Mouse (Mus musculus) layer of hippocampus, postnatal 25 days (tissue): ENCODE results near the gene Hyal1. TPM values are rescaled to one million over a fixed set of nuclear protein-coding genes. Genes with fewer than 3 reads are reported as not detected.

Experiments used
- DNase-seq, 2 experiments: peaks; one replicate each; pipeline ENCODE4 v3.0.0; 2022; ENCODE audit warnings: mixed read lengths in 2 of 2, low spot score in 1 of 2; ENCODE audit errors: extremely low spot score in 1 of 2
- total RNA-seq, 2 experiments: library from RNA; stranded (reverse); gene quantifications; 2 replicates each; pipeline ENCODE4 v1.2.3; 2021

The Hyal1 gene
- 1 to 10 TPM; 6.4 to 8.0 TPM for total RNA-seq

- no peak for DNase-seq
These were observed at the start of gene Hyal1 for GRCm38 (mm10) chr9:107576357-107577107. Gene Hyal1, plus strand, starts transcription at chr9:107576927.

- peak; percentile 72 to 86 for DNase-seq
These were observed 42.8 kb upstream of the Hyal1 start, which contains the start of gene Tmem115 for GRCm38 (mm10) chr9:107533791-107534407. Gene Tmem115, plus strand, starts transcription at chr9:107533945.

- DNase-seq, result no peak
These were observed 42.1 kb upstream of the Hyal1 start for GRCm38 (mm10) chr9:107534408-107535202.

- no peak for DNase-seq
These were observed 38.5 kb upstream of the Hyal1 start for GRCm38 (mm10) chr9:107538231-107538630.

GRCm38 (mm10) chr9:107538711-107539110, 38.0 kb upstream of the Hyal1 start:
- no peak for DNase-seq

- DNase-seq, result no peak
These were observed 36.8 kb upstream of the Hyal1 start for GRCm38 (mm10) chr9:107539940-107540339.

- no peak for DNase-seq
These were observed 36.3 kb upstream of the Hyal1 start for GRCm38 (mm10) chr9:107540420-107540819.

GRCm38 (mm10) chr9:107541005-107541404, 35.7 kb upstream of the Hyal1 start:
- DNase-seq, result no peak

GRCm38 (mm10) chr9:107541474-107542351, 35.0 kb upstream of the Hyal1 start, which contains the start of the genes Cyb561d2 and Nprl2:
Gene Cyb561d2, minus strand, starts transcription at chr9:107542193.
Gene Nprl2, plus strand, starts transcription at chr9:107542226.
- peak; percentile 87 to 89 for DNase-seq

- DNase-seq, result no peak
These were observed 34.4 kb upstream of the Hyal1 start for GRCm38 (mm10) chr9:107542352-107542686.

GRCm38 (mm10) chr9:107542721-107543120, 34.0 kb upstream of the Hyal1 start:
- no peak for DNase-seq

GRCm38 (mm10) chr9:107543299-107543698, 33.4 kb upstream of the Hyal1 start:
- DNase-seq, result no peak

GRCm38 (mm10) chr9:107544196-107544700, 32.5 kb upstream of the Hyal1 start:
- DNase-seq, result no peak

GRCm38 (mm10) chr9:107544729-107545128, 32.0 kb upstream of the Hyal1 start:
- no peak for DNase-seq

- no peak for DNase-seq
These were observed 31.5 kb upstream of the Hyal1 start for GRCm38 (mm10) chr9:107545199-107545598.

GRCm38 (mm10) chr9:107545602-107546001, 31.1 kb upstream of the Hyal1 start:
- DNase-seq, result peak; percentile 61 to 88

- peak; percentile 63 to 76 for DNase-seq
These were observed 29.7 kb upstream of the Hyal1 start, which contains the start of gene Zmynd10 for GRCm38 (mm10) chr9:107547026-107547425. Gene Zmynd10, plus strand, starts transcription at chr9:107547298.

GRCm38 (mm10) chr9:107547957-107548356, 28.8 kb upstream of the Hyal1 start:
- no peak for DNase-seq

- DNase-seq, result no peak
These were observed 27.9 kb upstream of the Hyal1 start for GRCm38 (mm10) chr9:107548820-107549219.
